Comparison of ENCODE assay signal across 22 mouse cellular contexts in genomic region chr17:50316216-50317150, GRCm38 (mm10). TPM values are rescaled to one million over a fixed set of nuclear protein-coding genes. Genes with fewer than 3 reads are reported as not detected.
DNase-seq lines count a peak whose midpoint lies in the region; ATAC-seq lines count a peak whose summit lies in the region.
"Had no signal": no experiment of that assay in that cellular context is flagged by ENCODE, and none has a peak within 500 bp of the region (broad histone marks: within the 10 kb centered on the region; RNA-seq: fewer than 3 reads in every experiment).

No protein-coding gene starts in this region.

- H3K9me3 ChIP-seq in liver, embryonic 11.5 days (ENCODE audit: control insufficient read depth, low read length) = no peaks in the 10 kb centered on the region
- H3K9me3 ChIP-seq: heart, embryonic 12.5 days; limb, embryonic 15.5 days; midbrain, embryonic 15.5 days had no signal

- H3K27me3 ChIP-seq in liver, embryonic 11.5 days (replicated peaks; ENCODE audit: control insufficient read depth, insufficient read depth, low read length) = no peaks in the 10 kb centered on the region
- H3K27me3 ChIP-seq: heart, embryonic 12.5 days; limb, embryonic 15.5 days; midbrain, embryonic 15.5 days had no signal

- H3K36me3 ChIP-seq in liver, embryonic 11.5 days (ENCODE audit: control insufficient read depth, insufficient read depth, low read length) = no peaks in the 10 kb centered on the region
- H3K36me3 ChIP-seq: G1E; heart, embryonic 12.5 days; limb, embryonic 15.5 days; midbrain, embryonic 15.5 days had no signal

- ATAC-seq in liver, embryonic 11.5 days (replicated peaks; ENCODE audit: low FRiP score) = no peak; the same call in 1 of the 2 replicates
- ATAC-seq: hindbrain, postnatal 0 days; midbrain, embryonic 15.5 days had no signal

- WGBS in liver, embryonic 11.5 days = 40% methylated on average over 11 of the region's 11 CpGs

- no peak overlapping the region for H3K4me3 ChIP-seq in liver, embryonic 11.5 days (ENCODE audit: low read depth, low read length)
- H3K4me3 ChIP-seq: erythroblast, embryonic 14.5 days; heart, embryonic 12.5 days; layer of hippocampus, adult 2 months; limb, embryonic 15.5 days; midbrain, embryonic 15.5 days had no signal

- H3K4me2 ChIP-seq in liver, embryonic 11.5 days = no peak overlapping the region
- H3K4me2 ChIP-seq: heart, embryonic 12.5 days; limb, embryonic 15.5 days; lung, embryonic 14.5 days; midbrain, embryonic 15.5 days had no signal

- H3K9ac ChIP-seq in liver, embryonic 11.5 days (ENCODE audit: low read depth, low read length) = no peak overlapping the region
- H3K9ac ChIP-seq: heart, embryonic 12.5 days; limb, embryonic 15.5 days; lung, embryonic 14.5 days; midbrain, embryonic 15.5 days had no signal

- no peaks in the 10 kb centered on the region for H3K4me1 ChIP-seq in liver, embryonic 11.5 days (replicated peaks; ENCODE audit: control insufficient read depth, insufficient read depth, low read length)
- H3K4me1 ChIP-seq: limb, embryonic 15.5 days; midbrain, embryonic 15.5 days had no signal

- peak; percentile 20 for DNase-seq in liver, embryonic 11.5 days (ENCODE audit: low spot score)
- no peak for DNase-seq in liver
- peak; percentile 47 for DNase-seq in cerebellum, adult 11-12 months
- peak; percentile 40 for DNase-seq in cerebellum, adult 9-11 months
- DNase-seq in testis, postnatal 10 days (ENCODE audit: low spot score) = peak; percentile 59
- DNase-seq in frontal cortex, postnatal 25 days (ENCODE audit: low spot score in 2 of 2) = no peak
- no peak for DNase-seq in right cerebral cortex, adult 18-20 months
- DNase-seq: gastrocnemius, postnatal 10 days; kidney, adult 11 months; lung, embryonic 14.5 days; thymus, postnatal 25 days had no signal

- H3K27ac ChIP-seq in liver, embryonic 11.5 days (ENCODE audit: low read depth, low read length) = no peak overlapping the region
- H3K27ac ChIP-seq: hindbrain, postnatal 0 days; kidney, postnatal 0 days; layer of hippocampus, adult 2 months; limb, embryonic 15.5 days; macrophage; midbrain, embryonic 15.5 days had no signal

RNA-seq across cellular contexts. Expression of gene Dazl, which starts 23.0 kb away (rescaled TPM):
- 0.18 and 0.45 TPM in 2 replicates for polyA plus RNA-seq in liver, embryonic 11.5 days (2014; fragmentation: Nextera tagmentation; extraction: Ambion mirVana)
- polyA plus RNA-seq: embryonic facial prominence, embryonic 11.5 days; erythroblast, embryonic 14.5 days; G1E; kidney, postnatal 0 days; macrophage; spleen, adult 2 months had no signal

Comparison
In these comparisons a context has a peak if more than half of its experiments do, and no peak if none do; other contexts are left out.
1. DNase-seq: peak in liver, embryonic 11.5 days (single experiment), cerebellum, adult 11-12 months (single experiment), cerebellum, adult 9-11 months (single experiment) and testis, postnatal 10 days (single experiment); none in liver (single experiment), frontal cortex, postnatal 25 days (0 of 2) and right cerebral cortex, adult 18-20 months (single experiment).